Mouse (Mus musculus) limb, embryonic 11.5 days (tissue): ENCODE results near the gene Rasgrf2. TPM values are rescaled to one million over a fixed set of nuclear protein-coding genes. Genes with fewer than 3 reads are reported as not detected.

Experiments used
- ATAC-seq: fragments of 200-750 bp; cut with Nextera tagmentation; 2 replicates; pipeline ENCODE4 v1.8.0; 2017; ENCODE audit warnings: low read depth; ENCODE audit not compliant: insufficient number of reproducible peaks, low FRiP score, low TSS enrichment
- DNase-seq: peaks from one replicate; pipeline ENCODE4 v3.0.0-alpha.2; 2015; ENCODE audit warnings: low spot score
- H3K27ac ChIP-seq: fragments of 300-500 bp; sonication (generic); replicated peaks from 2 replicates; pipeline ENCODE4 v1.5.1; 2014; ENCODE audit warnings: low read depth, mild to moderate bottlenecking, low read length
- H3K27me3 ChIP-seq: fragments of 300-500 bp; sonication (generic); 2 replicates; pipeline ENCODE4 v1.6.1; 2014; ENCODE audit warnings: mild to moderate bottlenecking, low read length, mixed read lengths; ENCODE audit not compliant: control insufficient read depth, insufficient read depth
- H3K36me3 ChIP-seq: fragments of 300-500 bp; sonication (generic); 2 replicates; pipeline ENCODE4 v1.6.1; 2014; ENCODE audit warnings: mild to moderate bottlenecking, low read length, moderate library complexity, mixed read lengths; ENCODE audit not compliant: control insufficient read depth, insufficient read depth
- H3K4me1 ChIP-seq: fragments of 300-500 bp; sonication (generic); 2 replicates; pipeline ENCODE4 v1.6.1; 2014; ENCODE audit warnings: low read length, mixed read lengths; ENCODE audit not compliant: control insufficient read depth, insufficient read depth
- H3K4me2 ChIP-seq: fragments of 300-500 bp; sonication (generic); 2 replicates; pipeline ENCODE4 v1.6.1; 2014; ENCODE audit warnings: low read depth, mild to moderate bottlenecking, moderate library complexity; ENCODE audit not compliant: severe bottlenecking
- H3K4me3 ChIP-seq: fragments of 300-500 bp; sonication (generic); 2 replicates; pipeline ENCODE4 v1.5.1; 2014; ENCODE audit warnings: low read depth, low read length
- H3K9ac ChIP-seq: fragments of 300-500 bp; sonication (generic); 2 replicates; pipeline ENCODE4 v1.6.1; 2014; ENCODE audit warnings: mild to moderate bottlenecking, low read length
- H3K9me3 ChIP-seq: fragments of 300-500 bp; sonication (generic); 2 replicates; pipeline ENCODE4 v1.6.1; 2016; ENCODE audit warnings: low read length; ENCODE audit not compliant: control insufficient read depth
- WGBS: fragments of 180-500 bp; shearing (Covaris S2); extraction: QIAGEN DNeasy Blood & Tissue Kit; methylation state at CpG from one replicate; pipeline ENCODE4 v1.1.7; 2014; 5-methylcytosine and 5-hydroxymethylcytosine counted together
- polyA plus RNA-seq: library from polyadenylated mRNA; unstranded; fragments of >200 nt; fragmentation: Nextera tagmentation; extraction: Ambion mirVana; gene quantifications from 2 replicates; pipeline ENCODE4 v1.2.1, GENCODE M21; 2014

Gene Rasgrf2
- polyA plus RNA-seq, 1 experiment from 2014 or later, result 0.05 TPM

DNA sequence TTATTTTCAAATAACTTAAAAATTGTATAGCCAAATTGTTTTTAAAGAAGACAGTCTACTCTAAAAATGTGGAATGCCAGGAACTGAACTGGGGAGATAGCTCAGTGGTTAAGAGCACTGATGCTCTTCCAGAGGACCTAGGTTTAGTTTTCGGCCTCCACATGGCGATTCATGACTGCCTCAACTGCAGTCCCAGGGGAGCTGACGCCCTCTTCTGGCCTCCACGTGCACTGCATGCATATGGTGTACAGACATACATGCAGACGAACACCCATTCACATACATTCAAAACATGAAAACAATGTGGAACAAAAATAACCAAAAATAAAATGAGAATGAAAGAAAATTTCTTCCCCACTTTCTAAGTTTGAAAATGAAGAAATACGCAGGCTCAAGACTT, 144.5 kb downstream of the Rasgrf2 start:
- ATAC-seq (no peak), DNase-seq (no peak)
- Histone ChIP-seq H3K4me3 (no peak overlapping the region), H3K4me1 (peaks cover 4% of the 10 kb centered on the region; the same call in 1 of the 2 replicates), H3K27me3 (no peaks in the 10 kb centered on the region), H3K9ac (no peak overlapping the region), H3K36me3 (no peaks in the 10 kb centered on the region), H3K4me2 (no peak overlapping the region), H3K9me3 (no peaks in the 10 kb centered on the region), H3K27ac (no peak overlapping the region)
- WGBS, result 90% methylated on average over 6 of the region's 6 CpGs

DNA sequence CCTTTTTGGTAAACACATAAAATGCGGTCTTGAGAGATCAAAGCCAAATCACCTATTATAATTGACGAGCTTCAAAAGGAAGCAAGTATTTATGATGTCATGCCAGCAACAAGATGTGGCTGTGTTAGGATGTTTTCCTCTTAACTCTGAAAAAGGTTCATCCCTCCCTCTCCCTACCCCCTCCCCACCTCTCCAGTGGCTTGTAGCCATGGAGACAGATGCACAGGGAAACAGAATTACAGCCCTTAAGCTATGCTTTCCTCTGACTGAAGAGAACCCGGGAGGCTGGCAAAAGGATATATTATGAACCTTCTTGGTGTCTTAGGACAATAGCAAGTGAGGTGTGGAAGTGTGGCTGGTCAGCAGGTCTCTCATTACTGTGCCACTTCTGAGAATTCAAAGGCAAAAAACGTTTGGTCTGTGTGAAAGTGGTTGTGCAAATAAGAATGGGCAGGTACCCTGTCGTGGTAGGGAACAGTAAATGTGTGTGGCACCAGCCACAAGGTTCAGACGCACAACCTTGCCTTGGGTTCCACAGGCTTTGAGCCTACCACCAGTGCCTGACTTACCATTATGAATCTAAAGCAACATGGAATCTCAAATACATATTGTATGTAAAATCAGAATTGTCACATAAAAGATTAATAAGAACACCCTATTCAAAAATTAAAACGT, 145.4 kb downstream of the Rasgrf2 start:
- DNase-seq (peak; percentile 23), ATAC-seq (no peak)
- no peak overlapping the region for H3K9ac ChIP-seq
- H3K27ac ChIP-seq, result no peak overlapping the region
- H3K36me3 ChIP-seq, result no peaks in the 10 kb centered on the region
- H3K4me1 ChIP-seq, result peaks cover 4% of the 10 kb centered on the region; the same call in 1 of the 2 replicates
- H3K9me3 ChIP-seq, result no peaks in the 10 kb centered on the region
- WGBS, result 47% methylated on average over 7 of the region's 7 CpGs
- no peaks in the 10 kb centered on the region for H3K27me3 ChIP-seq
- H3K4me3 ChIP-seq, result no peak overlapping the region
- no peak overlapping the region for H3K4me2 ChIP-seq

DNA sequence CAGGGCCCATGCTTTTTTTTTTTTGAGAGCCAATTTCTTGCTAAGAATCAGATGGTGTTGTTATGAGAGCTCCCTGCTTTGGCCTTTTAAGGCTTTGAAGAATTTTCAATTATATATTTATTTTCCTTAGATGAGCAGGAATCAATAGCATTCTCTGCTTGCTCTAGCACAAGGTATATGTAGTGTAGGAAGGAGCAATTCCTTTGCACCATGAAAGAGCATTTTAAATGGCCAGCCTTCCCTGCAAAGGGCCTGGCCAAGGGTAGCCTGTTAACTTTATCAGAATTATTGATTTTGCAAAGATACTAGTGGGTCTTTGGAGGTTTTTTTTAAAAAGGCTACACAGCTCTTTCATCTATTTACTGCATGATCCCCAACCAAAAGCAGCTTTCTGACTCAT, 146.4 kb downstream of the Rasgrf2 start:
- Histone ChIP-seq H3K36me3 (no peaks in the 10 kb centered on the region), H3K9ac (no peak overlapping the region), H3K4me1 (peaks cover 4% of the 10 kb centered on the region; the same call in 1 of the 2 replicates), H3K27ac (no peak overlapping the region), H3K9me3 (no peaks in the 10 kb centered on the region), H3K27me3 (no peaks in the 10 kb centered on the region), H3K4me3 (no peak overlapping the region), H3K4me2 (no peak overlapping the region)
- ATAC-seq, result no peak
- no peak for DNase-seq

DNA sequence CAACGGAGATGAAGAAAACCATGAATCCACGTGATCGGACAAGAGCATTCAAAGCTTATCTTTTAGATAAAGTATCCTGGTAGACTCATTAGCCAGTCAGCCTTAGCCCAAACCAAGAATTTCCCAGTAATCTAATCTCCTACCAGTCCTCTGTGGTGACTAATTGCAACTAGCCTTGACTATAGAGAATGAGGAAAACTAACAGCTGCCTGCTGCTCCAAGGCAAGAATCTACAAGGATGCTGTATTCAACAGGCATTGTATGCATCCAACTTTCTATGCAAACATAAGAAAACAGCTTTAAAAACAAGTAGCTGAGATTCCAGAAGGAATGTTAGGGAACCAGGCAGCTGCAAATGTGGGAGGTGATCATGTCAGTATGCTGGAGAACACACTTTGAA, 149.4 kb downstream of the Rasgrf2 start:
- Histone ChIP-seq H3K4me2 (no peak overlapping the region), H3K9me3 (no peaks in the 10 kb centered on the region), H3K4me3 (no peak overlapping the region), H3K27ac (no peak overlapping the region), H3K36me3 (no peaks in the 10 kb centered on the region), H3K4me1 (peaks cover 4% of the 10 kb centered on the region; the same call in 1 of the 2 replicates), H3K27me3 (no peaks in the 10 kb centered on the region), H3K9ac (no peak overlapping the region)
- WGBS, result 81% methylated on average over 3 of the region's 3 CpGs
- ATAC-seq (no peak), DNase-seq (no peak)

DNA sequence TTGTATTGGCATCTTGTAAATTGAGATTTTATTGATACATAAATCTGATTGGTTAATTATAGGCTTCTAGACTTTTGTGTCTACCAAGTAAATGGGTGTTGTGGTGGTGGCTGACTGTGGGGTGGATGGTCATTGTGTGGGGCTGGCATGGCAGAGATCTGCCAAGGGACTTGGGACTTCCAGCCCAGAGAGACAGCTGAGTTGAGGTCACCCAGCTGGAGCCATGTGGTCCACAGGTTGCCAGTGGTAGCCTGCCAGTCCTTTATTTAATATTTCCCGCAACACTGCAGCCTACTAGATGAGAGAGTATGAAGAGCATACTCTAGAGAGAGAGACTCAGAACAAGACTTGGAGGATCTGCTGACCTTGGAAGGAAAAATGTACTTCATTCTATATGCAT, 150.0 kb downstream of the Rasgrf2 start:
- H3K27me3 ChIP-seq, result no peaks in the 10 kb centered on the region
- WGBS, result 86% methylated on average over 1 of the region's 1 CpGs
- peaks cover 4% of the 10 kb centered on the region; the same call in 1 of the 2 replicates for H3K4me1 ChIP-seq
- H3K9ac ChIP-seq, result no peak overlapping the region
- no peak for DNase-seq
- no peaks in the 10 kb centered on the region for H3K36me3 ChIP-seq
- no peak overlapping the region for H3K4me3 ChIP-seq
- no peak overlapping the region for H3K4me2 ChIP-seq
- H3K27ac ChIP-seq, result no peak overlapping the region
- no peak for ATAC-seq
- H3K9me3 ChIP-seq, result no peaks in the 10 kb centered on the region

DNA sequence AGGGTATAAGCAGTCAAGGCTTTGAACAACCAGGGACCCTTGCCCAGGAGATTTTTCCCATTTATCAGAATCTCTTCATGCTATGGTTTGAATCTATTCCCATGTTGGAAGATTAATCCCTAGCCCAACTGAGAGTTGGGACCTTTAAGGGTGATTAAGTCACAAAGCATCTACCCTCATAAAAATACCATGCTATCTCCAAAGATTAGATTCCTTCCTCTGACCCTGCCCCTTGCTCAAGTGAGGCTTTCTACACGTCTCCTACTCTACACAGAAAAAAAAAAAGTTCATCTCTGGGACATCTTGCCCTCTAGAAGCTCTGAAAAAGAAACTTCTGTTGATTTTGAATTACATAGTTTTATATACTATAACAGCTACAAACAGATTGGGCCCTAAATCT, 154.5 kb downstream of the Rasgrf2 start:
- H3K4me1 ChIP-seq, result no peaks in the 10 kb centered on the region
- H3K9me3 ChIP-seq, result no peaks in the 10 kb centered on the region
- H3K27me3 ChIP-seq, result no peaks in the 10 kb centered on the region
- no peak overlapping the region for H3K4me2 ChIP-seq
- ATAC-seq, result no peak
- WGBS, result 67% methylated on average over 1 of the region's 1 CpGs
- no peak for DNase-seq
- H3K9ac ChIP-seq, result no peak overlapping the region
- no peak overlapping the region for H3K4me3 ChIP-seq
- no peak overlapping the region for H3K27ac ChIP-seq
- no peaks in the 10 kb centered on the region for H3K36me3 ChIP-seq

DNA sequence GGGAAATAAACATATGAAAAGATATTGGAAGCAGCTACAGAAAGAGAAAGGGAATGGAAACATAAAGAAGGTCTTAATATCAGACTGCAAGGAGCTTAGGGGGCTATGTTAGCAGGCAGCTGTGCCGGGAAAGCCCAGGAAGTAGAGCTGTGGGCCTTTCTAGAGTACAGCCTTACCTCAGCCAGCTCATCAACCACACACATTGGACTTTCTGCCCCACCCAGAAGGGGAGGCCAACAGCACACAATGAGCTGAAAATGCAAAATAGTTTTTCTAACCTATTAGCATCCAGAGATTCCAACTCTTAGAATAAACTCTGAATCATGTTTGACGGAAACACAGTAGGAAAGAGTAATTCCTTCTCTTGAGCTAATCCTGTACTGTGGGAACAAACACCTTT, 154.9 kb downstream of the Rasgrf2 start:
- ATAC-seq (no peak), DNase-seq (no peak)
- H3K4me3 ChIP-seq, result no peak overlapping the region
- no peaks in the 10 kb centered on the region for H3K4me1 ChIP-seq
- no peak overlapping the region for H3K4me2 ChIP-seq
- H3K9me3 ChIP-seq, result no peaks in the 10 kb centered on the region
- no peaks in the 10 kb centered on the region for H3K36me3 ChIP-seq
- H3K9ac ChIP-seq, result no peak overlapping the region
- H3K27ac ChIP-seq, result no peak overlapping the region
- H3K27me3 ChIP-seq, result no peaks in the 10 kb centered on the region
- WGBS, result 89% methylated on average over 2 of the region's 2 CpGs

DNA sequence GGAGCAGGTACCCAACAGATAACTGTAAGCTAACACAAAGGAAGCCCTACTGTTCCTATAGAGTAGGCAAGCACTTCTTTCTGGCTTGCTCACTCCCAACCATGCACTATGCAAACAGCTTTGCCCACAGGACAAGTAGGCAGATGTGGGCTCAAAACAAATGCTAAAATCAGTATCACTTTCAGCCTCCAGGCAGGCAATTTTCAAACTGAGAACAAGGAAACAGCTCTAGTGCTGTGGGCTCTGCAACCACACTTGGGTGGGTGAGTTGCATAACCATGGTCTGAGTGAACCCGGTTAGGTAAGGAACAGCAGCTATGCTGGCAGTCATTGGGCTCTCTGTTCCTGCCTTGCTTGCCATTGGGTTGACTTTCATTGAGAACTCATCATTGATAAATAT, 157.3 kb downstream of the Rasgrf2 start:
- Histone ChIP-seq H3K4me2 (no peak overlapping the region), H3K36me3 (no peaks in the 10 kb centered on the region), H3K27ac (no peak overlapping the region), H3K9ac (no peak overlapping the region), H3K4me3 (no peak overlapping the region), H3K4me1 (no peaks in the 10 kb centered on the region), H3K9me3 (no peaks in the 10 kb centered on the region), H3K27me3 (no peaks in the 10 kb centered on the region)
- WGBS, result 91% methylated on average over 1 of the region's 1 CpGs
- ATAC-seq (no peak), DNase-seq (no peak)

DNA sequence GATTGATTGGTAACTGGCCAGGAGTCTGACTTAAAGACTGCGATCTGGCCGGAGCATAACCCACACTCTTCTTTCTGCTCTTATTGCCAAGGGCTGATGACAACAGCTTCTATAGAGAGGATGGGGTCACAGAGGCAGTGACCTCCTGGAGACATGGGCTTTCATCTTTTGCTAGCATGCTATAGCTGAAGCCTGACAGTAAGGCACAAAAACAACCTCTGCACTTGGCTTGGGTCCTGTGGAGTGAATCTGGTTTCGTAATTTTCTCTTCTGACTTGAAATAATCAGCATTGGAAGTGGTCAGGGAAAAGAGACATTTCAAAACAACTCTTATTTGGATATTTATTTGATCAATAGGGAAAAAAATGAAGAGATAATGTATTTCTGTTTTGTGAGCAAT, 160.2 kb downstream of the Rasgrf2 start:
- Histone ChIP-seq H3K27ac (no peak overlapping the region), H3K4me1 (no peaks in the 10 kb centered on the region), H3K4me3 (no peak overlapping the region), H3K4me2 (no peak overlapping the region), H3K36me3 (no peaks in the 10 kb centered on the region), H3K9me3 (no peaks in the 10 kb centered on the region), H3K27me3 (no peaks in the 10 kb centered on the region), H3K9ac (no peak overlapping the region)
- 89% methylated on average over 3 of the region's 3 CpGs for WGBS
- ATAC-seq, result no peak
- no peak for DNase-seq
